Mouse (Mus musculus) retina, postnatal 7 days (tissue): ENCODE data around the gene Sec13.
"Not testable (repeated sequence)": the region's sequence is repeated elsewhere in the genome, so short reads cannot be mapped to it uniquely, and the experiment has no call there.

ENCODE experiments used
- DNase-seq: peaks from one replicate; pipeline ENCODE4 v3.0.0-alpha.2; 2012; ENCODE audit warnings: low read depth, low spot score

Sec13 gene

GRCm38 (mm10) chr6:113740236-113741217, at the start of gene Sec13:
Gene Sec13 (minus strand): TSS chr6:113740743.
- DNase-seq: peak; percentile 91

DNA sequence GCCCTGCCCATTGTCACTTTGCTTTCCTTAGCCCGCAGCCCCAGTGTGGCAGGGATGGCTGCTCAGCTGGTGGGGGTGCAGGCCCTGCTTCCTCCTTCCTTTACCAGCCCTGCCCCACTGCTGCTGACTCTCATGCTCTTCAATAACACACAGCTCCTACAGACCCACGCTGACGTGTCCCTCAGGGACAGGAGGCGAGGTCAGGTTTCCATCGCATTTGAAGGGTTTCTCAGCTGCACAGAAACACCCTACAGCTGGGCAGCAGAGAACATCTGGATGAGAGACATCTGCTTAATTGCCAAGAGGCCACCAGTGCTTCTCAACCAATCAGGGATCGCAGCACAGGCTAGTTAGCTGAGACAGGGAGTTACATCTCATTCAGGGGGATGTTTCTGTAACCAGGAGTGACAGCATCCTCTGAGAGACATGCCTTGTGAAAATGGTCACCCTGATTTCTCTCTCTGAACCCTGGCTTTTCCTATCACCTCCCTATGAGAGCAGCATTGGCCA, 47.0 kb upstream of the Sec13 start:
- DNase-seq: no peak

- DNase-seq: no peak
These were observed 45.1 kb upstream of the Sec13 start for GRCm38 (mm10) chr6:113785658-113786057.

DNA sequence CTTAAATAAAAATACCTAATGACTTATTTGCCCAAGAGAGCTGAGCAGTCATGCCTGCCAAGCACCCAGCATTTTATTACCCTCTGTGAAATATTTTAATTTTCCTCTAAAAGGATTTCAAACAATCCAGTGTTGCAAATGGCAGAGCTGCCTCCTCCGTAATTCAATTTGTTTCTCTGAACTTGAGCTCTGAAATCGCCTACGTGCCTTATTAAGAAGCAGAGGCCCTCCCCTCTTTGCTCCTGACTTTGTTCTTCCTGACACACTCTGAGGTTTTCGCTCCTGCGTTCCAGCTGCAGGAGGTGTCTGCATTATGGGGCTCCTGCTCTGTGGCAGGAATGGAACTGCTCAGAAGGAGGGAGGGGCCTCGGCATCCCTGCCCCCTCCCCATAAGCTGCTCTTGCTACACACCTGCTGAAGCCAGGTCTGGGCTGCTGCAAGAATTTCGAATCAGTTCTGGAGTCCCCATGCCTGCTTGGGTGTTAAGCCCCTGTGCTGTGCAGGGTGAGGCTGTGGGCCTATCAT, 37.7 kb upstream of the Sec13 start:
- DNase-seq: no peak

DNA sequence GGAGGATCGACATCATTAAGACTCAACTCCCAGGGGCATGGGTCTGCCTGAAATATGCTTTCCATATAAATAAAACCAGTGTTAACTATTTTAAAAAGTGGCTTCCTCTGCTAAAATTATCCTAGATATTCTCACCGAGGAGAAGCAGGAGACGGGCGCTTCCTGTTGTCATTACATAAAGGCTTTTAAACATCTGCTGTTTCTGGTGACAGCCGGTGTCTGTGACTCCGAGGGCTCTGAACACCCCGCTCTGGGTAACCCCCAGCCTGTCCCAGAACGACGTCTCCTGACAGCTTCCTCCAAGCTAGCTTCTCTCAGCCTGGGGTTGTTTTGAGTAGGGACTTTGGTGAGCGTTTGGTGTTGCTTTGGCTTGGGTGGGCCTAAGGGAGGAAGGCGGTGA, 28.3 kb upstream of the Sec13 start:
- no peak for DNase-seq

DNA sequence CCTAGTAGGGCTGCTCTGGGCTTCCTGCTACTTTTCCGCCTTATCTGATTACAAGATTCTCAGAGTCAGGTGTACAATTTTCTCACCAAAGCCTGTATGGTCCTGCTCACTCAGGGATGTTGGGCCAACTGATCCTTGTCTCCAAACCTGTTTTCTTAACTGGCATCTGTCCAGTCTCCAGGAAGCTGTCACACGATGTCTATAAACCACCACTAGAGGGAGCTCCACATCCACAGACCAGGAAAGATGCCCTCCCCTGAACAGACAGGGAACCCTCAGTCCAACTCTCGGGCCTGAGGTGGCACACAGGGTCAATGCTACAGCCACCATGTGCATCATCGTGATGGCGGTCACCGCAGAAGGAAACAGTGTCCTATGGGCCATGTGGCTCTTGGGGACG, 21.1 kb upstream of the Sec13 start:
- peak; percentile 76 for DNase-seq

DNA sequence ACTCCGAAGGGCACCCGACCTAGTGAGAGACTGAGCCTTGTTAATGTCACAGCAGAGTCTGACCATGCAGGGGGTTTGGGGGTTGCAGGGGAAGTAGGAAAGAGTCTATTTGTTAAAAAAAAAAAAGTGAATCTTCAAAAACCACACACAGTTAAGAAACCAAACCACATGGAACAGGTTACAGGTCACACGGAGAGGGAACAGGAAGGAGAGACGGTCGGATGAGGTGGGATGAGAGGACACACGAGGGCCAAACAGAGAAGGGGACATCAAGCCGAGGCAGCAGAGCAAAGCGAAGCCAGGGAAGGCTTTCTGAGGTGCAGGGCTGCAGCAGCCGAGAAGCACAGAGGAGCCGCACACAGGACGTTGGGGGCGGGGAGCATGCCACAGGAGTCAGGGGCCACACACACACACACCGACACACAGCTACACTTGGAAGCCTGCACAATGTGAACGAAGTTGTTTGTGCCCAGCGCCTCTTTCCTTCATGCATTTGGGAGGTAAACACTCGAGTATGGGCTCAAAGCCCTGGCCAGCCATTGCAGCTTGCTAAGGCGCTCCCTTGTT, 8.7 kb upstream of the Sec13 start:
- no peak for DNase-seq

DNA sequence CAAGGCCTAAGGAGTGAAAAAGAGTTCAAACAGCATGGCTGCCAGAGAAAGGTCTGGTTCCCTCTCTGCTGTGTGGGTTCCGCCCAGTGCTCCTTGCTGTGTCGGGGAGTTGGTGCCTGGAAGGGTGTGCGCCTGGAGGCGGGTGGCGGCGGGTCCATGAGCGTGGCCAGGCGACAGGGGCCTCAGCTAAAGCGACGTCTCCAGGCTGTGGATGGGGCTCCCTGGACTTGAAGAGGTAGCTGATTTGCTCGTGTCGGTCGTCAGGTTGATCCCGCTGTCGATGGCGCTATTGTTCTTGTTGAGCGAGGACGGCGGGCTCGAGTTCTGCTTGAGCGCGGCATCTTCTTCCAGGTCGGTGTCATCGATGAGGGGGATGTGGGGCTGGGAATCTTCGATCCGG, 7.8 kb upstream of the Sec13 start:
- no peak for DNase-seq

DNA sequence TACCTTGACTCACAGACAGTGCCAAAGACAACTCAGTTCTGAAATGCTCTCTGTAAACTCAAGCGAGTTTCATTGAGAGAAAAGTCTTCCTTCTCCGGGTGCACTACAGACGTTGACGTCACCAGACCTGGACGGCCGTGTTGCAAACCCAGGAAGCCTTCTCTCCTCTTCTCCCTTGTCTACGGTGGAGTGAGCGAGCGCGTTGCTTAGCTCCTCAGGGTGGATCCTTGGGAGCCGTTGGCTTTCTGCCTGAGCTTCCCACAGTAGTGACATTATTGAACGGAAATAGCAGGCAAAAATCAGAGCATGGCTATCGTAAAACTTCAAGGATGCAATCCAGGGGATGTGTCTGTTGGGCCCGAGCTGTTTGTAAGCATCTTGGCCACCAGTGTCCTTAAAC, 6.7 kb upstream of the Sec13 start:
- DNase-seq: no peak

DNA sequence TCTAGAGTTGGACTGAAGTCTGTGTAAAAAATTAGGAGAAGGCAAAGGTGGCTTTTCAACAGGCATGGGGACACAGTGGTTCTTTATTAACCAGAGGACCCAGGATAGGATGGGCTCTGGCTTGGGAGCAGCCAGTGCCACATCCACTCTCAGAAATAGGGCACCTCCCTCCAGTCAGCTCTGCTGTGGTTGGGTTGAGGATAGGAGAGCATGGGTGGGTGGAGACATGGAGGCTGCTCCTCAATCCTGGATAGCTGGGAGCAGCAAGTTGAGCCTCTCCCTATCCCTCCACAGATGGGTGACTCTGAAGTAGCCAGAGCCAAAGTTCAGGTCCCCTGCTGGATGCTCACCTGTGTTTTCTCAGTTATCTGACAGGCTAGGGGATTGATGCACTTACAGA, 4.6 kb upstream of the Sec13 start:
- no peak for DNase-seq

- DNase-seq: no peak
These were observed 2.6 kb upstream of the Sec13 start for GRCm38 (mm10) chr6:113743111-113743510.

DNA sequence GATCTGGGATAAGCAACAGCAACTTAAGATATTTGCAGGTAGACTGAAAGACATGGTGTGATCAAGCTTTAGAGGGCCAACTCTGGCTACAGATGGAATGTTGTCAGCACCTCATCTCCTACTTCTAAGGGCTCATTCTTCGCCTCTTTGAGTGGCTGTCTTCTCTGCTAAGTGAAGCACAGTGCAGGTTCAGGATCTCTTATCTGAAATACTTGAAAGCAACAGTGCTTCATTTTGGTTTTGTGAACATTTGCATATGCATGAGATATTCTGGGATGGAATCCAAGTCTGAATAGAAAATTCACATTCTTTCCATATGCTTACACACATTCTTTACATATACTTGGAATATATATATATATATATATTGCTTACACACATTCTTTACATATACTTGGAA, 1.8 kb upstream of the Sec13 start:
- DNase-seq: no peak

DNA sequence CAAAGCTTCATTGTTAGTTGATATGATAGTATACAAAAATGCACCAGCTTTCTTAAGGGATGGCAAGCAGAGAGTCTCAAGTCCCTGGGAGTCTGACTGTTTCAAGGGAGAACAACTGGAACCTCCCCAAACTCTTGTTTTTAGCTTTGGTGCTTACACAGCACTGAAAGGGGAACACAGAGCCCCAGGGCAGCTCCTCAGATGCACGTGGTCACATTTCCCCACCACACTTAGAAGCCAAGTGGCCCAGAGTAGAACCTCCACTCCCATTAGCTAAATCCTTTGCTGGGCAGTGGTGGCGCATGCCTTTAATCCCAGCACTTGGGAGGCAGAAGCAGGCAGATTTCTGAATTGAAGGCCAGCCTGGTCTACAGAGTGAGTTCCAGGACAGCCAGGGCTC, 882 bp upstream of the Sec13 start:
- DNase-seq: no peak

GRCm38 (mm10) chr6:113737318-113738046, 3.1 kb downstream of the Sec13 start:
- no peak for DNase-seq

- no peak for DNase-seq
These were observed 9.2 kb downstream of the Sec13 start for GRCm38 (mm10) chr6:113731296-113731695.

DNA sequence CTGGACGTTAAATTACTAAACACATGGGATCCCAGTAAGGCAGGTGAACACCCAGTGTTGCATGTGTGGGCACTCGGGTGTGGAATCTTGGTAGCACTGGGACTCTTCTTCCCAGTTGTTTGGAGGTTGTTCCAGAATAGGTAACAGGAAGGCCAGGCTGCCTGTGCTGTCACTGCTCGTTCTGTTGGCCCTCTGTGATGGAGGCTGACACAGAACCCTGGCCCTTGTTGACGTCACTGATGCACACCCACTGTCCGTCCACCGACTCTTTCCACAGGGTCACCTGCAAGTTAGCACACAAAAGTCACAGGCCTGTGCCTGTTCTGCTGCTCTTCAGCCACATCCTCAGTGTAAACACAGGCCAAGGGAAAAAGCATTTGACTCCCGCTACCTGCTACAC, 12.4 kb downstream of the Sec13 start:
- DNase-seq: no peak

GRCm38 (mm10) chr6:113721061-113721460, 19.5 kb downstream of the Sec13 start:
- no peak for DNase-seq

GRCm38 (mm10) chr6:113719878-113720277, 20.7 kb downstream of the Sec13 start, which contains the start of gene Ghrl:
Gene Ghrl (minus strand): TSS chr6:113719880.
- DNase-seq: no peak

DNA sequence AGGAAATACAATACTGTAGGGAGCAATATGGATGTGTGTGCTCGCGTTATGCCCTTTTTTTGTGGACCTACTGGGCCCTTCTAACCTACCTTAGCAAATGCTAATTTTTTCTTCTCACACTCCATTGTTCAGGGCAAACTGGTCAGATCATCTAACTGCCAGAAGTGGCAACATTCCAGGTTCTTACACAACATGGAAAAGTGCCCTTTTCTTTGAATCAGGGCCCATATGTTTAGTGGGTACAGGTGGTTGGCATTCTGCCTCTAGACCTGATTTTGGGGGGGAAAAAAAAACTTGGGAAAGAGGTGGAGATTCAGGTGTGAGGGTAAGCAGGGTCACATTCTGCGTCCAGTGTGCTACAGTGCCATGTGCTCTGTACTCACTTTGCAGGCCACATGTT, 23.0 kb downstream of the Sec13 start:
- DNase-seq: no peak

GRCm38 (mm10) chr6:113714797-113715196, 25.7 kb downstream of the Sec13 start:
- no peak for DNase-seq

DNA sequence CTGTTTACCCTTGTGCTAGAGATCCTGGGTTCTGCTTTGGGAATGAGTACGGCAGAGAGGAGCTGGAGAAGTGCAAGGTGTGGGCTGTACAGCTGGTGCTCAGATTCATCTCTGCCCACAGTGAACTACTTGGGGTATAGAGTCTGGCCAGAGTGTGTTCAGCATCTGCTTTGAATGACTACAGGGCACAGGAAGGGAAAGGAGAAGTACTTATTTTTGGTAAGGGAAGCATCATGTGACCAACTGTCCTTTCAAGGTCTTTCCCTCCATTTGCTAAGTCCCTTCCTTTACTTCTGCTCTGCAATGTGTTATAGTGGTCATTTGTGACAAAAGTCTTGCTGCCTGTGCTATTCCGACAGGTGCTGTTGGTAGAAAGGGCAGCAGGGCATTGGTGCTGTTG, 26.3 kb downstream of the Sec13 start:
- DNase-seq: no peak

GRCm38 (mm10) chr6:113713389-113713788, 27.2 kb downstream of the Sec13 start:
- DNase-seq: not testable (repeated sequence)
